In genomic region chr16:4596141-4596728, GRCm38 (mm10) we compare ENCODE assay signal across 9 mouse cellular contexts. TPM values are rescaled to one million over a fixed set of nuclear protein-coding genes. Genes with fewer than 3 reads are reported as not detected.
DNase-seq lines count a peak whose midpoint lies in the region; ATAC-seq and TF ChIP-seq lines count a peak whose summit lies in the region.
"Had no signal": no experiment of that assay in that cellular context is flagged by ENCODE, and none has a peak within 500 bp of the region (broad histone marks: within the 10 kb centered on the region; RNA-seq: fewer than 3 reads in every experiment).

No protein-coding gene starts in this region.

- no peak for TF ChIP-seq CTCF in hindbrain, postnatal 0 days (IDR thresholded peaks at IDR 0.05; ENCODE audit: low read depth)

- H3K9me3 ChIP-seq in heart, embryonic 10.5 days, result no peaks in the 10 kb centered on the region
- no peaks in the 10 kb centered on the region for H3K9me3 ChIP-seq in hindbrain, postnatal 0 days (ENCODE audit: low read length)
- H3K9me3 ChIP-seq in midbrain, embryonic 16.5 days (replicated peaks; ENCODE audit: control insufficient read depth, low read length, poor library complexity, severe bottlenecking), result no peaks in the 10 kb centered on the region
- H3K9me3 ChIP-seq: G1E had no signal

- peaks cover under 1% of the 10 kb centered on the region for H3K36me3 ChIP-seq in heart, embryonic 10.5 days
- H3K36me3 ChIP-seq in hindbrain, postnatal 0 days (ENCODE audit: insufficient read depth, low read length), result no peaks in the 10 kb centered on the region
- H3K36me3 ChIP-seq in midbrain, embryonic 16.5 days (ENCODE audit: control insufficient read depth, insufficient read depth, low read length), result no peaks in the 10 kb centered on the region
- H3K36me3 ChIP-seq: G1E had no signal

- H3K4me2 ChIP-seq in hindbrain, postnatal 0 days (ENCODE audit: low read depth, low read length), result peak overlapping the region; percentile 86
- peak overlapping the region; percentile 92 for H3K4me2 ChIP-seq in midbrain, embryonic 16.5 days (ENCODE audit: low read length)

- WGBS in heart, embryonic 10.5 days, result 18% methylated on average over 3 of the region's 3 CpGs
- 9% methylated on average over 3 of the region's 3 CpGs for WGBS in hindbrain, postnatal 0 days
- 5% methylated on average over 3 of the region's 3 CpGs for WGBS in midbrain, embryonic 16.5 days

- DNase-seq in heart, embryonic 10.5 days (ENCODE audit: low spot score), result no peak
- DNase-seq in heart, postnatal 14 days, result no peak
- DNase-seq in embryo, embryonic 10.5 days (ENCODE audit: low spot score), result peak; percentile 88
- DNase-seq in hindbrain, postnatal 0 days (ENCODE audit: low spot score), result peak; percentile 27
- DNase-seq in layer of hippocampus, adult 11-12 months (ENCODE audit: low spot score), result no peak
- DNase-seq in frontal cortex, postnatal 25 days (ENCODE audit: low spot score in 2 of 2), result no peak
- DNase-seq in urinary bladder, postnatal 10 days (ENCODE audit: low spot score), result no peak

- ATAC-seq in hindbrain, postnatal 0 days, result no peak
- ATAC-seq in midbrain, embryonic 16.5 days, result no peak

- intact Hi-C loops in heart, postnatal 14 days (cut with DNase I), result no loop called here

- H3K27me3 ChIP-seq in heart, embryonic 10.5 days (ENCODE audit: insufficient read depth, poor library complexity, severe bottlenecking), result no peaks in the 10 kb centered on the region
- no peaks in the 10 kb centered on the region for H3K27me3 ChIP-seq in hindbrain, postnatal 0 days (ENCODE audit: insufficient read depth, low read length)
- no peaks in the 10 kb centered on the region for H3K27me3 ChIP-seq in midbrain, embryonic 16.5 days (ENCODE audit: control insufficient read depth, insufficient read depth, low read depth, low read length)

- H3K4me1 ChIP-seq in heart, embryonic 10.5 days, result peaks cover 89% of the 10 kb centered on the region
- H3K4me1 ChIP-seq in hindbrain, postnatal 0 days (ENCODE audit: insufficient read depth, low read length), result peaks cover 45% of the 10 kb centered on the region
- peaks cover 49% of the 10 kb centered on the region for H3K4me1 ChIP-seq in midbrain, embryonic 16.5 days (ENCODE audit: control insufficient read depth, insufficient read depth, low read length)

- H3K9ac ChIP-seq in hindbrain, postnatal 0 days (replicated peaks; ENCODE audit: low read length), result peak overlapping the region; percentile 91
- H3K9ac ChIP-seq in midbrain, embryonic 16.5 days (ENCODE audit: low read depth, low read length), result peak overlapping the region; percentile 84

- peak overlapping the region; percentile 97 for H3K27ac ChIP-seq in heart, embryonic 10.5 days
- H3K27ac ChIP-seq in hindbrain, postnatal 0 days, result peak overlapping the region; percentile 90; the same call in 1 of the 2 replicates
- H3K27ac ChIP-seq in midbrain, embryonic 16.5 days (ENCODE audit: low read length), result peak overlapping the region; percentile 92

- H3K4me3 ChIP-seq in heart, embryonic 10.5 days, result peak overlapping the region; percentile 93
- H3K4me3 ChIP-seq in hindbrain, postnatal 0 days (ENCODE audit: low read length), result peak overlapping the region; percentile 86
- H3K4me3 ChIP-seq in midbrain, embryonic 16.5 days (ENCODE audit: low read depth, low read length), result peak overlapping the region; percentile 68

RNA-seq across cellular contexts. Expression of gene Glis2, which starts 1.7 kb away (rescaled TPM):
- 13.9 and 20.7 TPM in 2 replicates for polyA plus RNA-seq in heart, embryonic 10.5 days (2016; fragmentation: Nextera tagmentation; extraction: Ambion mirVana)
- 10 to 100 TPM; 20.8 to 23.0 TPM for total RNA-seq in heart, postnatal 14 days (2021)
- total RNA-seq in hindbrain, postnatal 0 days (2014; rRNA removed), result 25.8 and 28.2 TPM in 2 replicates
- polyA plus RNA-seq in hindbrain, postnatal 0 days (2015; fragmentation: Nextera tagmentation; extraction: Ambion mirVana), result 12.0 and 12.5 TPM in 2 replicates
- 13.0 and 14.0 TPM in 2 replicates for polyA plus RNA-seq in midbrain, embryonic 16.5 days (2015; fragmentation: Nextera tagmentation; extraction: Ambion mirVana)

RNA-seq across cellular contexts. Expression of gene Pam16, which starts 28.6 kb away (rescaled TPM):
- polyA plus RNA-seq in heart, embryonic 10.5 days (2016; fragmentation: Nextera tagmentation; extraction: Ambion mirVana), result 116 and 130 TPM in 2 replicates
- 100 to 1,000 TPM; 119 to 137 TPM for total RNA-seq in heart, postnatal 14 days (2021)
- 25.4 and 88.3 TPM in 2 replicates for total RNA-seq in hindbrain, postnatal 0 days (2014; rRNA removed)
- 135 and 140 TPM in 2 replicates for polyA plus RNA-seq in hindbrain, postnatal 0 days (2015; fragmentation: Nextera tagmentation; extraction: Ambion mirVana)
- polyA plus RNA-seq in midbrain, embryonic 16.5 days (2015; fragmentation: Nextera tagmentation; extraction: Ambion mirVana), result 144 and 153 TPM in 2 replicates

RNA-seq across cellular contexts. Expression of gene Tfap4, which starts 36.6 kb away (rescaled TPM):
- polyA plus RNA-seq in heart, embryonic 10.5 days (2016; fragmentation: Nextera tagmentation; extraction: Ambion mirVana), result 9.5 and 17.5 TPM in 2 replicates
- total RNA-seq in heart, postnatal 14 days (2021), result 1 to 10 TPM; 3.0 to 3.1 TPM
- total RNA-seq in hindbrain, postnatal 0 days (2014; rRNA removed), result 7.8 and 9.3 TPM in 2 replicates
- polyA plus RNA-seq in hindbrain, postnatal 0 days (2015; fragmentation: Nextera tagmentation; extraction: Ambion mirVana), result 7.0 and 7.6 TPM in 2 replicates
- polyA plus RNA-seq in midbrain, embryonic 16.5 days (2015; fragmentation: Nextera tagmentation; extraction: Ambion mirVana), result 8.0 and 9.1 TPM in 2 replicates

RNA-seq across cellular contexts. Expression of gene Vasn, which starts 43.5 kb away (rescaled TPM):
- polyA plus RNA-seq in heart, embryonic 10.5 days (2016; fragmentation: Nextera tagmentation; extraction: Ambion mirVana), result 13.7 and 16.9 TPM in 2 replicates
- total RNA-seq in heart, postnatal 14 days (2021), result 10 to 100 TPM; 12.1 to 14.7 TPM
- 18.4 and 18.8 TPM in 2 replicates for total RNA-seq in hindbrain, postnatal 0 days (2014; rRNA removed)
- polyA plus RNA-seq in hindbrain, postnatal 0 days (2015; fragmentation: Nextera tagmentation; extraction: Ambion mirVana), result 6.1 and 7.3 TPM in 2 replicates
- polyA plus RNA-seq in midbrain, embryonic 16.5 days (2015; fragmentation: Nextera tagmentation; extraction: Ambion mirVana), result 4.2 and 4.3 TPM in 2 replicates

RNA-seq across cellular contexts. Expression of gene Dnaja3, which starts 43.6 kb away (rescaled TPM):
- 78.3 and 85.5 TPM in 2 replicates for polyA plus RNA-seq in heart, embryonic 10.5 days (2016; fragmentation: Nextera tagmentation; extraction: Ambion mirVana)
- 100 to 1,000 TPM; 121 to 123 TPM for total RNA-seq in heart, postnatal 14 days (2021)
- total RNA-seq in hindbrain, postnatal 0 days (2014; rRNA removed), result 49.6 and 50.6 TPM in 2 replicates
- polyA plus RNA-seq in hindbrain, postnatal 0 days (2015; fragmentation: Nextera tagmentation; extraction: Ambion mirVana), result 52.9 and 54.3 TPM in 2 replicates
- 69.2 and 70.2 TPM in 2 replicates for polyA plus RNA-seq in midbrain, embryonic 16.5 days (2015; fragmentation: Nextera tagmentation; extraction: Ambion mirVana)

Comparison
In these comparisons a context has a peak if more than half of its experiments do, and no peak if none do; other contexts are left out.
1. DNase-seq: peak in embryo, embryonic 10.5 days (single experiment) and hindbrain, postnatal 0 days (single experiment); none in heart, embryonic 10.5 days (single experiment), heart, postnatal 14 days (0 of 2), layer of hippocampus, adult 11-12 months (single experiment), frontal cortex, postnatal 25 days (0 of 2) and urinary bladder, postnatal 10 days (single experiment).
2. Peak in every context shown above with its lines, with median percentiles within 50 percentile points of each other: H3K27ac ChIP-seq and H3K4me3 ChIP-seq.